Mouse (Mus musculus): ENCODE results near the gene Tex13c1.

Tex13c1 gene

GRCm38 (mm10) chrX:43590860-43591259 lies at the start of gene Tex13c1:
Tex13c1 (plus strand) TSS chrX:43591160.
- in situ Hi-C loops (cut with MboI; ENCODE audit: low sequenced_read_pairs): no loop called here
